Mouse (Mus musculus) kidney, adult 10 weeks (tissue): Measurements from ENCODE around the gene Usp10. TPM values are rescaled to one million over a fixed set of nuclear protein-coding genes. Genes with fewer than 3 reads are reported as not detected.

Experiments used
- polyA plus RNA-seq: library from polyadenylated mRNA; stranded (reverse); fragments of 350-450 nt; fragmentation: Illumina TruSeq; extraction: RNeasy Lipid Tissue Mini Kit (QIAGEN cat#74804); gene quantifications from one replicate; pipeline ENCODE4 v1.2.3, GENCODE M21; 2014; ENCODE audit warnings: low read depth, low replicate concordance

Usp10 gene
- polyA plus RNA-seq: 37.6 TPM

DNA sequence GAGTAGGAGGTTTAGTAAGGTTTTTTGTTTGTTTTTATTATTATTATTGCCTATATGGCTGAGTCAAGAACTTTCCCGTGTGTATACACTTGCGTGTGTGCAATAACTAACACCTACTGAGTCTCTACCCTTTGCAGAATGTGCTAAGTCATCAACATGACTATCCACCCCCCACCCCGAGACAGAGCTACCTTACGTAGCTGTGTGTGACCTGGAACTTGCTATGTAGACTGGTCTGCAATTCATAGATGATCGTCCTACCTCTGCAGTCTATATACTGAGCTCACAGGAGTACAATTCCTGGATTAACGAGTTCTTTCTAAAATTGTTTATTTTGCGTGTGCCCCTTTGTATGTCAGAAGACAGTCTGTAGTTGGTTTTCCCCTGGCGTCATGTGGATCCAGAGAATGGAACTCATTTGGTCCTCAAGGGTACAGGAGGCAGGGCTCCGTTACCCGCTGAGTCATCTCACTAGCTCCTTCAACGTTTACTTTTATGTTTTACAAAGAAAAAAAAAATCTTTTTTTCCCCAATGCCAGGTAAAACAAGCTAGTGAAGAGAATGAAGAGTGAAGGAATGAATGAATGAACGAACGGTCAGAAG is at the start of gene Usp10:
Usp10 (plus strand) TSS at position 417 of the 603 bp plus-strand sequence.

DNA sequence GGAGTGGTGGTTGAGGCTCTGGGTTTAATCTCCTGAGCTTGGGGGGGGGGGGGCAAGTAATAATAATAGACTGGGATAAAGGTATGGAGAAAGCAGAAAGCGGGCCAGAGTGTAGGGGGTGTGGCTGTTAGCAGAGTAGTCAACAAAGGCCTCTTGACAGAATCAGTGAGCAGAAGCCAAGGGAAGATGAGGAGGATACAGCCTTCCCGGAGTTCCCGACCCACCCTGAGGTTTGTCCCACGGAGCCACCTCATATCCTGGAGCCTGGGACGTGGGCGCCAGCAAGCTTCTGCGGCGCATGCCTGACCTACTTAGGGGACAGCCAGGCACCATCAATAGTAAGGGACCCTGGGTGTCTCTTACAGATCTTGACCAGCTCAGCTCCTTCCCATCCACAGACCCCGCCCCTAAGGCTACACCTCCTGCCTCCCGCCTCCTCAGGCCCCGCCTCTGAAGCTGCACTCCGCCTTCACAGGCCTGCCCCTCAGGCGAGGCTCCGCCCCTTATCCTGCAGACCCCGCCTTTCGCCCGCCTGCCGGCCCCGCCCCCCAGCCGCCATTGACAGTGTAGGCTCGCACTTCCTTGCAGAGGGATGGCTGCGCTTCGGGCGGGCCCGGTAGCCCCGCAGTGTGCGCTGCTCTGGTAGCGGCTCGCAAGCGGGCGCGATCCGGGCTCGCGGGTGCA is 48.3 kb upstream of the Usp10 start, which contains the start of gene Klhl36:
Klhl36 (plus strand) TSS at position 561 of the 684 bp plus-strand sequence.

DNA sequence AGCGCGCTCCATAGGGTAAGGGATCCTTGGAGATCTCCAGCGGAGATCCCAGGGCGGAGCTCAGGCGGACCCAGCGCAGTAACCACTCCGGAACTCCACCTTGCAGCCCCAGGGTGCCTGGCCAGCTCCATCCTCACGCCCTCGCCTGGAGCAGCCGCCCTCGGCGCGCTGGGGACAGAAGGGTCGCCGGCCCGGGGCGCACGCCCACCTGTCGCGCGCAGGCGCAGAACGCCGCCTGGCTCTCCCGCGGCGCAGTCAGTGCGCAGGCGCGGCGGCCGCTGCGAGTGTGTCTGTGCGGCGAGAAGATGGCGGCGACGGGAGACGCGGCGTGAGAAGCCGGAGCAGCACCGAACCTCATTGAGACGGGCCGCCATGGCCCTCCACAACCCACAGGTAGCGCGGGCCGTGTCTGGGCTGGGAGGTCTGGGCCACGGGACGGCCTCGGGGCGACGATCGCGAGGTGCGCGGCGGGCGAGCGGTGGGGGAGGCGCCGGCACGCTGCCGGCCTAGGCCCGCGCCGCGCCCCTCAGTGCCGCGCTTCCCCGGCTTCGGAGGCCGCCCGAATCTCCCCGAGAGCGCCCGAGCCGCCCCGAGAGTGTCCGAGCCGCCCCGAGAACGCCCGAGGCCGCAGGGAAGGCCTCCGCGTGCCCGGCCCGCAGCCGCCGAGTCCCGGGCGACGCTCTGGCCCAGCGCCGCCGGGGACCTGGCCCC is 542 bp downstream of the Usp10 start, which contains the start of gene Gm20388:
Gm20388 (plus strand) TSS at position 295 of the 711 bp plus-strand sequence.

GRCm38 (mm10) chr8:119992249-119992648 is 82.1 kb downstream of the Usp10 start, which contains the start of gene Crispld2:
Gene Crispld2 (plus strand): TSS chr8:119992438.

Other genes starting within 250 kb of the Usp10 start
- 0.44 TPM for gene Wfdc1, start 244.0 kb upstream of the Usp10 start, polyA plus RNA-seq
- not detected for gene Atp2c2, start 210.4 kb upstream of the Usp10 start, polyA plus RNA-seq
- 2.0 TPM for gene Tldc1, start 131.9 kb upstream of the Usp10 start, polyA plus RNA-seq
- 3.4 TPM for gene Cotl1, start 69.8 kb upstream of the Usp10 start, polyA plus RNA-seq
- gene Klhl36, start 48.1 kb upstream of the Usp10 start, polyA plus RNA-seq: not detected
- gene Gm20388, start 481 bp downstream of the Usp10 start, polyA plus RNA-seq: 3.9 TPM
- 4.6 TPM for gene Crispld2, start 82.1 kb downstream of the Usp10 start, polyA plus RNA-seq
- gene Zdhhc7, start 191.1 kb downstream of the Usp10 start, polyA plus RNA-seq: 0.77 TPM
- gene 6430548M08Rik, start 203.8 kb downstream of the Usp10 start, polyA plus RNA-seq: 3.5 TPM